Mouse (Mus musculus): ENCODE results near the gene Rb1. TPM values are rescaled to one million over a fixed set of nuclear protein-coding genes. Genes with fewer than 3 reads are reported as not detected.

Gene Rb1
- polyA plus RNA-seq (2014; fragmentation: Illumina TruSeq; extraction: RNeasy Lipid Tissue Mini Kit (QIAGEN cat#74804); ENCODE audit: insufficient read depth, low read depth, low replicate concordance), result 10.2 TPM

GRCm38 (mm10) chr14:73325456-73326381 lies at the start of gene Rb1:
Gene Rb1 (minus strand): TSS chr14:73325822.

GRCm38 (mm10) chr14:73237848-73238321 lies 87.7 kb downstream of the Rb1 start, which contains the start of gene Lpar6:
Gene Lpar6 (plus strand): TSS chr14:73237895.

Other genes starting within 250 kb of the Rb1 start
- gene Rcbtb2, start 202.8 kb downstream of the Rb1 start, polyA plus RNA-seq (2014; fragmentation: Illumina TruSeq; extraction: RNeasy Lipid Tissue Mini Kit (QIAGEN cat#74804); ENCODE audit: insufficient read depth, low read depth, low replicate concordance), result 29.5 TPM
- gene Lpar6, start 87.9 kb downstream of the Rb1 start, polyA plus RNA-seq (2014; fragmentation: Illumina TruSeq; extraction: RNeasy Lipid Tissue Mini Kit (QIAGEN cat#74804); ENCODE audit: insufficient read depth, low read depth, low replicate concordance), result 3.9 TPM
- 1,407 TPM for gene Itm2b, start 59.5 kb upstream of the Rb1 start, polyA plus RNA-seq (2014; fragmentation: Illumina TruSeq; extraction: RNeasy Lipid Tissue Mini Kit (QIAGEN cat#74804); ENCODE audit: insufficient read depth, low read depth, low replicate concordance)
- gene Med4, start 184.2 kb upstream of the Rb1 start, polyA plus RNA-seq (2014; fragmentation: Illumina TruSeq; extraction: RNeasy Lipid Tissue Mini Kit (QIAGEN cat#74804); ENCODE audit: insufficient read depth, low read depth, low replicate concordance), result 29.1 TPM
- 59.5 TPM for gene Sucla2, start 199.5 kb upstream of the Rb1 start, polyA plus RNA-seq (2014; fragmentation: Illumina TruSeq; extraction: RNeasy Lipid Tissue Mini Kit (QIAGEN cat#74804); ENCODE audit: insufficient read depth, low read depth, low replicate concordance)
- gene Nudt15, start 222.4 kb upstream of the Rb1 start, polyA plus RNA-seq (2014; fragmentation: Illumina TruSeq; extraction: RNeasy Lipid Tissue Mini Kit (QIAGEN cat#74804); ENCODE audit: insufficient read depth, low read depth, low replicate concordance), result 1.4 TPM